Mouse (Mus musculus) MEL (cell line): Measurements from ENCODE around the gene Zfp212. TPM values are rescaled to one million over a fixed set of nuclear protein-coding genes. Genes with fewer than 3 reads are reported as not detected.

Experiments used
- DNase-seq: peaks from one replicate; pipeline ENCODE4 v3.0.0; 2011; ENCODE audit warnings: low read depth, low spot score
- H3K27ac ChIP-seq: 2 replicates; pipeline ENCODE4 v1.5.1; 2012; ENCODE audit warnings: low read depth, mild to moderate bottlenecking, control low read depth, low read length, moderate library complexity; ENCODE audit not compliant: control insufficient read depth
- H3K27me3 ChIP-seq, 2 experiments: fragments of 150-350 bp in 1 of 2; sonication (generic) in 1 of 2; 2 replicates each; pipeline ENCODE4 v1.6.1; 2012; ENCODE audit warnings: low read length in 2 of 2, mild to moderate bottlenecking in 2 of 2, improper control_type of control experiment in 1 of 2, moderate library complexity in 1 of 2; ENCODE audit not compliant: insufficient read depth in 2 of 2, control insufficient read depth in 1 of 2
- H3K36me3 ChIP-seq, 2 experiments: 2 replicates each; pipeline ENCODE4 v1.6.1; 2012 to 2014; ENCODE audit warnings: low read length in 2 of 2, improper control_type of control experiment in 1 of 2, inconsistent platforms in 1 of 2, mild to moderate bottlenecking in 1 of 2; ENCODE audit not compliant: insufficient read depth in 2 of 2, control insufficient read depth in 1 of 2
- H3K4me1 ChIP-seq, 2 experiments: fragments of 150-350 bp in 1 of 2; sonication (generic) in 1 of 2; 2 replicates each; pipeline ENCODE4 v1.6.1; 2012; ENCODE audit warnings: low read length in 2 of 2, improper control_type of control experiment in 1 of 2, mild to moderate bottlenecking in 1 of 2; ENCODE audit not compliant: insufficient read depth in 2 of 2, control insufficient read depth in 1 of 2
- H3K4me3 ChIP-seq, 2 experiments: fragments of 150-350 bp in 1 of 2; sonication (generic) in 1 of 2; 2 replicates each; pipeline ENCODE4 v1.5.1; 2012; ENCODE audit warnings: low read depth in 2 of 2, low read length in 2 of 2, mild to moderate bottlenecking in 2 of 2, moderate library complexity in 2 of 2, control low read depth in 1 of 2, improper control_type of control experiment in 1 of 2; ENCODE audit not compliant: control insufficient read depth in 1 of 2, insufficient read depth in 1 of 2
- H3K79me2 ChIP-seq: 2 replicates; pipeline ENCODE4 v1.6.1; 2012; ENCODE audit warnings: mild to moderate bottlenecking, low read length, moderate library complexity; ENCODE audit not compliant: control insufficient read depth, poor library complexity, insufficient read depth
- H3K9ac ChIP-seq: 2 replicates; pipeline ENCODE4 v1.6.1; 2012; ENCODE audit warnings: low read depth, mild to moderate bottlenecking, control low read depth, low read length, moderate library complexity; ENCODE audit not compliant: control insufficient read depth, poor library complexity, severe bottlenecking
- H3K9me3 ChIP-seq: fragments of 150-350 bp; sonication (generic); replicated peaks from 2 replicates; pipeline ENCODE4 v1.6.1; 2012; ENCODE audit warnings: mild to moderate bottlenecking, low read length, improper control_type of control experiment, moderate library complexity; ENCODE audit not compliant: insufficient read depth
- BHLHE40 ChIP-seq: IDR thresholded peaks from 2 replicates; pipeline ENCODE4 v1.6.1; 2012; ENCODE audit warnings: low read depth, mild to moderate bottlenecking, inconsistent platforms, low read length, improper control_type of control experiment, borderline replicate concordance
- CHD2 ChIP-seq: IDR thresholded peaks from 2 replicates; pipeline ENCODE4 v1.6.1; 2011; ENCODE audit warnings: low read length, improper control_type of control experiment
- CTCF ChIP-seq, 3 experiments: IDR thresholded peaks in 2 of 3; conservative IDR thresholded peaks in 1 of 3; 2 replicates each; pipeline ENCODE4 v1.5.1; 2011 to 2012; ENCODE audit warnings: low read length in 3 of 3, low read depth in 2 of 3, mild to moderate bottlenecking in 2 of 3, improper control_type of control experiment in 1 of 3, inconsistent platforms in 1 of 3, mixed read lengths in 1 of 3, moderate library complexity in 1 of 3; ENCODE audit not compliant: control insufficient read depth in 1 of 3, insufficient read depth in 1 of 3, poor library complexity in 1 of 3, severe bottlenecking in 1 of 3
- E2F4 ChIP-seq: IDR thresholded peaks from 2 replicates; pipeline ENCODE4 v1.6.1; 2011; ENCODE audit warnings: low read depth, low read length, improper control_type of control experiment, borderline replicate concordance
- ELF1 ChIP-seq: IDR thresholded peaks from 2 replicates; pipeline ENCODE4 v1.6.1; 2014; ENCODE audit warnings: low read depth, mild to moderate bottlenecking, inconsistent platforms, low read length, improper control_type of control experiment, moderate library complexity
- EP300 ChIP-seq, 2 experiments: IDR thresholded peaks; 2 replicates each; pipeline ENCODE4 v1.6.1; 2011; ENCODE audit warnings: improper control_type of control experiment in 2 of 2, low read length in 2 of 2, low read depth in 1 of 2, mild to moderate bottlenecking in 1 of 2
- ETS1 ChIP-seq: IDR thresholded peaks from 2 replicates; pipeline ENCODE4 v1.6.1; 2012; ENCODE audit warnings: low read depth, mild to moderate bottlenecking, inconsistent platforms, low read length, improper control_type of control experiment, moderate library complexity
- GATA1 ChIP-seq: IDR thresholded peaks from 2 replicates; pipeline ENCODE4 v1.6.1; 2011; ENCODE audit warnings: low read depth, low read length, improper control_type of control experiment
- HCFC1 ChIP-seq: IDR thresholded peaks from 2 replicates; pipeline ENCODE4 v1.6.1; 2012; ENCODE audit warnings: low read depth, mild to moderate bottlenecking, inconsistent platforms, low read length, improper control_type of control experiment, moderate library complexity
- JUND ChIP-seq: IDR thresholded peaks from 2 replicates; pipeline ENCODE4 v1.6.1; 2011; ENCODE audit warnings: low read depth, mild to moderate bottlenecking, improper control_type of control experiment, low read length
- KAT2A ChIP-seq: conservative IDR thresholded peaks from 2 replicates; pipeline ENCODE4 v1.6.1; 2012; ENCODE audit warnings: low read depth, low read length, improper control_type of control experiment, inconsistent platforms
- MAFK ChIP-seq: IDR thresholded peaks from 2 replicates; pipeline ENCODE4 v1.6.1; 2011; ENCODE audit warnings: low read depth, mild to moderate bottlenecking, low read length, improper control_type of control experiment, borderline replicate concordance
- MAX ChIP-seq: IDR thresholded peaks from 2 replicates; pipeline ENCODE4 v1.6.1; 2011; ENCODE audit warnings: low read length, improper control_type of control experiment
- MAZ ChIP-seq: IDR thresholded peaks from 2 replicates; pipeline ENCODE4 v1.6.1; 2012; ENCODE audit warnings: low read depth, mild to moderate bottlenecking, inconsistent platforms, low read length, improper control_type of control experiment
- MEF2A ChIP-seq: IDR thresholded peaks from 2 replicates; pipeline ENCODE4 v1.6.1; 2014; ENCODE audit warnings: low read depth, mild to moderate bottlenecking, inconsistent platforms, low read length, improper control_type of control experiment; ENCODE audit not compliant: poor library complexity, insufficient replicate concordance, severe bottlenecking; ENCODE audit errors: extremely low read depth
- MXI1 ChIP-seq: IDR thresholded peaks from 2 replicates; pipeline ENCODE4 v1.6.1; 2011; ENCODE audit warnings: mild to moderate bottlenecking, low read depth, low read length, improper control_type of control experiment
- MYC ChIP-seq: IDR thresholded peaks from 2 replicates; pipeline ENCODE4 v1.6.1; 2011; ENCODE audit warnings: low read depth, mild to moderate bottlenecking, low read length, improper control_type of control experiment, moderate library complexity
- NELFE ChIP-seq: IDR thresholded peaks from 2 replicates; pipeline ENCODE4 v1.6.1; 2011; ENCODE audit warnings: low read depth, low read length, improper control_type of control experiment
- POLR2A ChIP-seq, 2 experiments: IDR thresholded peaks; 2 replicates each; pipeline ENCODE4 v1.6.1; 2011 to 2012; ENCODE audit warnings: low read length in 2 of 2, mild to moderate bottlenecking in 2 of 2, control low read depth in 1 of 2, improper control_type of control experiment in 1 of 2, low read depth in 1 of 2, moderate library complexity in 1 of 2; ENCODE audit not compliant: control insufficient read depth in 1 of 2, insufficient read depth in 1 of 2, poor library complexity in 1 of 2
- POLR2AphosphoS2 ChIP-seq: IDR thresholded peaks from 2 replicates; pipeline ENCODE4 v1.6.1; 2011; ENCODE audit warnings: low read length, improper control_type of control experiment
- POLR2AphosphoS5 ChIP-seq: IDR thresholded peaks from 2 replicates; pipeline ENCODE4 v1.6.1; 2012; ENCODE audit warnings: low read depth, borderline replicate concordance, mild to moderate bottlenecking, inconsistent platforms, low read length, moderate library complexity, mixed read lengths
- RAD21 ChIP-seq: IDR thresholded peaks from 2 replicates; pipeline ENCODE4 v1.6.1; 2011; ENCODE audit warnings: mild to moderate bottlenecking, low read depth, low read length, improper control_type of control experiment
- RCOR1 ChIP-seq: IDR thresholded peaks from 2 replicates; pipeline ENCODE4 v1.6.1; 2012; ENCODE audit warnings: low read depth, mild to moderate bottlenecking, inconsistent platforms, low read length, improper control_type of control experiment
- SIN3A ChIP-seq: IDR thresholded peaks from 2 replicates; pipeline ENCODE4 v1.6.1; 2012; ENCODE audit warnings: low read length, improper control_type of control experiment, inconsistent platforms
- SMC3 ChIP-seq: IDR thresholded peaks from 2 replicates; pipeline ENCODE4 v1.6.1; 2011; ENCODE audit warnings: low read depth, low read length, improper control_type of control experiment
- TAL1 ChIP-seq: IDR thresholded peaks from 2 replicates; pipeline ENCODE4 v1.6.1; 2012; ENCODE audit warnings: mild to moderate bottlenecking, inconsistent platforms, low read length, moderate library complexity, mixed read lengths
- TBP ChIP-seq: IDR thresholded peaks from 2 replicates; pipeline ENCODE4 v1.8.0; 2011; ENCODE audit warnings: low read depth, low read length, improper control_type of control experiment
- TCF12 ChIP-seq: IDR thresholded peaks from 2 replicates; pipeline ENCODE4 v1.6.1; 2014; ENCODE audit warnings: low read depth, mild to moderate bottlenecking, inconsistent platforms, low read length, improper control_type of control experiment, moderate library complexity
- UBTF ChIP-seq: IDR thresholded peaks from 2 replicates; pipeline ENCODE4 v1.6.1; 2012; ENCODE audit warnings: low read depth, mild to moderate bottlenecking, inconsistent platforms, low read length, improper control_type of control experiment, moderate library complexity, borderline replicate concordance; ENCODE audit not compliant: insufficient read depth
- USF1 ChIP-seq: IDR thresholded peaks from 2 replicates; pipeline ENCODE4 v1.6.1; 2014; ENCODE audit warnings: low read depth, mild to moderate bottlenecking, inconsistent platforms, low read length, improper control_type of control experiment, moderate library complexity
- USF2 ChIP-seq, 2 experiments: IDR thresholded peaks; 2 replicates each; pipeline ENCODE4 v1.6.1; 2011 to 2012; ENCODE audit warnings: improper control_type of control experiment in 2 of 2, low read length in 2 of 2, borderline replicate concordance in 1 of 2, inconsistent platforms in 1 of 2, low read depth in 1 of 2, mild to moderate bottlenecking in 1 of 2; ENCODE audit not compliant: insufficient read depth in 1 of 2
- ZC3H11A ChIP-seq: IDR thresholded peaks from 2 replicates; pipeline ENCODE4 v1.6.1; 2012; ENCODE audit warnings: low read depth, mild to moderate bottlenecking, inconsistent platforms, low read length, improper control_type of control experiment
- ZKSCAN1 ChIP-seq: IDR thresholded peaks from 2 replicates; pipeline ENCODE4 v1.6.1; 2012; ENCODE audit warnings: low read depth, mild to moderate bottlenecking, inconsistent platforms, low read length, improper control_type of control experiment, moderate library complexity
- ZMIZ1 ChIP-seq: IDR thresholded peaks from 2 replicates; pipeline ENCODE4 v1.6.1; 2012; ENCODE audit warnings: low read depth, mild to moderate bottlenecking, inconsistent platforms, low read length, improper control_type of control experiment, moderate library complexity
- ZNF384 ChIP-seq: IDR thresholded peaks from 2 replicates; pipeline ENCODE4 v1.6.1; 2012; ENCODE audit warnings: low read depth, mild to moderate bottlenecking, inconsistent platforms, low read length, improper control_type of control experiment
- polyA plus RNA-seq, 2 experiments: library from polyadenylated mRNA; stranded (reverse) in 1 of 2; unstranded in 1 of 2; fragments of >175 nt in 1 of 2; fragments of >200 nt in 1 of 2; gene quantifications; 2 replicates each; pipeline versions ENCODE4 v1.2.1 to v1.2.4; 2012; ENCODE audit warnings: low replicate concordance in 2 of 2, low read depth in 1 of 2; ENCODE audit not compliant: insufficient read length in 2 of 2, insufficient read depth in 1 of 2, missing spikeins in 1 of 2
- total RNA-seq: library from RNA; depleted of rRNA; stranded (reverse); fragments of 300-350 nt; gene quantifications from 2 replicates; pipeline ENCODE4 v1.2.3, GENCODE M21; 2012

Gene Zfp212
- total and polyA plus RNA-seq, 3 experiments, result 7.4 to 17.5 TPM; not detected in 1

DNA sequence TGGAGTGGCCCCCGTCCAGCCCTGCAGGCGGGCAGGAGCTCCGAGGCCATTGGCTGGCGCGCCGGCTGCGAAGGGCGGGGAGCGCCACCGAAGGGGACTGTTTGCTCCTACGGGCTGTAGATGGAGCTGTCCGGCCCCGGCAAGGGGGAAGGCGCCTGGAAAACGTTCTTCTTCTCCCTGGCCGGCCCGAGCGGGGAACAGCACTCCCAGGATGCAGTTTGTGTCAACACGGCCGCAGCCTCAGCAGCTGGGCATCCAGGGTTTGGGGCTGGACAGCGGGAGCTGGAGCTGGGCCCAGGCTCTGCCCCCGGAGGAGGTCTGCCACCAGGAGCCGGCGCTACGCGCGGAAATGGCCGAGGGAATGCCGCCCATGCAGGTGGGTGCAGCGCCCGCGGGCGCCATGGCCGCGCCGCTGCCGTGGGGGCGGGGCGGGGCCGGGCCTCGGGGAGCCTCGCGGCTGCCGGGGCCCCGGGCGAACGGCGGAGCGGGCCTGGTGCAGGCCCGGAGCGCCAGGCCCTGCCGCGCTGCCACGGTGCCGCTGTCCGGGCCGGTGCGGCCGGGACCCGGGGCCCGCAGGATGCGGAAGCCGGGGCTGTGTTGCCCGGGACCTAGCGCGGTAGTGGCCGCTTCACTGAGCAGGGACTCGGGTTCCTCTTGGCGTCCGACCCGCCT, 42.7 kb upstream of the Zfp212 start:
- peaks cover 0 to 16% of the 10 kb centered on the region in 2 experiments; a peak in 2 of 4 replicates for H3K36me3 ChIP-seq
- peaks cover 7 to 17% of the 10 kb centered on the region in 2 experiments for H3K4me1 ChIP-seq
- peak overlapping the region; percentile 99 for H3K9ac ChIP-seq
- no peaks in the 10 kb centered on the region for H3K9me3 ChIP-seq
- peak overlapping the region; percentile 99 to 100 for H3K4me3 ChIP-seq
- no peaks in the 10 kb centered on the region for H3K27me3 ChIP-seq
- H3K79me2 ChIP-seq, result peaks cover 12% of the 10 kb centered on the region
- TF ChIP-seq ZKSCAN1 (no peak), TBP (no peak), SMC3 (no peak), GATA1 (no peak), RCOR1 (no peak; the same call in 1 of the 2 replicates), EP300 (IDR thresholded peaks at IDR 0.05; ENCODE audit: low read depth in 1 of 2, low read length in 2 of 2) (no peak), POLR2A (IDR thresholded peaks at IDR 0.05; ENCODE audit: control insufficient read depth in 1 of 2, insufficient read depth in 1 of 2, low read depth in 1 of 2, low read length in 2 of 2, poor library complexity in 1 of 2) (peak; percentile 63 to 78; a peak in 3 of 4 replicates), MXI1 (peak; percentile 48; the same call in 1 of the 2 replicates), KAT2A (no peak), BHLHE40 (no peak), TCF12 (0 out of 2 replicates have a peak, but pooled peaks have one; percentile 8), NELFE (peak; percentile 67), JUND (no peak), MEF2A (no peak), RAD21 (no peak; the same call in none of the 2 replicates), ZC3H11A (no peak), MAZ (peak; percentile 59; the same call in 1 of the 2 replicates), SIN3A (peak; percentile 70), HCFC1 (peak; percentile 71), USF1 (no peak), USF2 (IDR thresholded peaks at IDR 0.05; ENCODE audit: borderline replicate concordance in 1 of 2, insufficient read depth in 1 of 2, low read depth in 1 of 2, low read length in 2 of 2) (no peak), TAL1 (no peak), MAX (peak; percentile 48; the same call in 1 of the 2 replicates), ETS1 (no peak), ZNF384 (no peak), MYC (no peak), CTCF (IDR thresholded peaks at IDR 0.05 in 2 of 3, conservative IDR thresholded peaks at IDR 0.05 in 1 of 3; ENCODE audit: control insufficient read depth in 1 of 3, insufficient read depth in 1 of 3, low read depth in 2 of 3, low read length in 3 of 3, poor library complexity in 1 of 3, severe bottlenecking in 1 of 3) (peak in 2 of 3 experiments; percentile 55 to 64; a peak in 4 of 6 replicates), MAFK (no peak), UBTF (peak; percentile 95; the same call in 1 of the 2 replicates), ELF1 (no peak), POLR2AphosphoS5 (no peak), ZMIZ1 (0 out of 2 replicates have a peak, but pooled peaks have one; percentile 55), E2F4 (no peak), CHD2 (no peak), POLR2AphosphoS2 (no peak)
- DNase-seq, result peak; percentile 86
- peak overlapping the region; percentile 85 for H3K27ac ChIP-seq
